Mouse (Mus musculus): Measurements from ENCODE around the gene Gm20388. TPM values are rescaled to one million over a fixed set of nuclear protein-coding genes. Genes with fewer than 3 reads are reported as not detected.
"Not testable (repeated sequence)": the region's sequence is repeated elsewhere in the genome, so short reads cannot be mapped to it uniquely, and the experiment has no call there.

Gene Gm20388
- polyA plus RNA-seq, 1 experiment from 2014 or later, result 47.1 TPM

DNA sequence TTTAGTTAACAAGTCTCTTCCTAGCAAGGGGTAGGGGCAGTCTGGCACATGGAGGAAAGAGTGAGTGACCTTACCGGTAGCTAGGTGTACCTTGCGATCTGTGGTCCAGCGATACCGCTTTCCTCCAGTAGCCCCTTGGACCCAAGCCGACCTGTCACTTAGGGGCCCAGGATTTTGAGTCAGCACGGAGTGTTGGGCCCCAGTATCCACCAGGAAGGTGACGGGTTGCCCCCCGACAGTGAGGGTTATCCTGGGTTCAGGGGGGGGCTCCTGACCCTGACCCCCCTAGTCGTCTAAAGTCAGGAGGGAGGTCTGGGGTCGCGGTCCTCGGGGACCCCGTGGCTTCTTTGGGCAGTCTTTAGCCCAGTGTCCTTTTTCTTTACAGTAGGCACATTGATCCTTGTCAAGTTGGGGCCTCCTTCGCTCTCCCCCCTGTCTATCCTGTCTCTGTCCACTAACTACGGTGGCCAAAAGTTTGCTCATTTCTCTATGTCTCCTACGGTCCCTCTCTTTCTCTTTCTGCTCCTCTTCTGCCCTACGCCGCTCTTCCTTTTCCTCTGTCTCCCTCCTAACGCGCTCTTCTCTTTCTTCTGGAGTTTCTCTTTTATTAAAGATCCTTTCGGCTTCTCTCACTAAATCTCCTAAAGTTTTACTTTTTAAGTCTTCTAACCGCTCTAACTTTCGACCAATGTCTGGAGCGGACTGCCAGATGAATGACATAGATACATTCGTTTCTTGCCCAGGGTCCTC lies 3521.2 kb downstream of the Gm20388 start:
- Histone ChIP-seq H3K27ac (no peak overlapping the region), H3K4me3 (ENCODE audit: inconsistent target) (no peak overlapping the region), H3K36me3 (ENCODE audit: inconsistent target) (no peaks in the 10 kb centered on the region), H3K79me2 (ENCODE audit: inconsistent target) (no peaks in the 10 kb centered on the region)
- WGBS (ENCODE audit: missing documents), result 94% methylated on average over 22 of the region's 25 CpGs

GRCm38 (mm10) chr8:123432381-123432780 lies 3521.7 kb downstream of the Gm20388 start:
- H3K4me3 ChIP-seq (ENCODE audit: inconsistent target), result no peak overlapping the region
- 98% methylated on average over 9 of the region's 16 CpGs for WGBS (ENCODE audit: missing documents)
- no peak overlapping the region for H3K27ac ChIP-seq
- H3K79me2 ChIP-seq (ENCODE audit: inconsistent target), result no peaks in the 10 kb centered on the region
- no peaks in the 10 kb centered on the region for H3K36me3 ChIP-seq (ENCODE audit: inconsistent target)

DNA sequence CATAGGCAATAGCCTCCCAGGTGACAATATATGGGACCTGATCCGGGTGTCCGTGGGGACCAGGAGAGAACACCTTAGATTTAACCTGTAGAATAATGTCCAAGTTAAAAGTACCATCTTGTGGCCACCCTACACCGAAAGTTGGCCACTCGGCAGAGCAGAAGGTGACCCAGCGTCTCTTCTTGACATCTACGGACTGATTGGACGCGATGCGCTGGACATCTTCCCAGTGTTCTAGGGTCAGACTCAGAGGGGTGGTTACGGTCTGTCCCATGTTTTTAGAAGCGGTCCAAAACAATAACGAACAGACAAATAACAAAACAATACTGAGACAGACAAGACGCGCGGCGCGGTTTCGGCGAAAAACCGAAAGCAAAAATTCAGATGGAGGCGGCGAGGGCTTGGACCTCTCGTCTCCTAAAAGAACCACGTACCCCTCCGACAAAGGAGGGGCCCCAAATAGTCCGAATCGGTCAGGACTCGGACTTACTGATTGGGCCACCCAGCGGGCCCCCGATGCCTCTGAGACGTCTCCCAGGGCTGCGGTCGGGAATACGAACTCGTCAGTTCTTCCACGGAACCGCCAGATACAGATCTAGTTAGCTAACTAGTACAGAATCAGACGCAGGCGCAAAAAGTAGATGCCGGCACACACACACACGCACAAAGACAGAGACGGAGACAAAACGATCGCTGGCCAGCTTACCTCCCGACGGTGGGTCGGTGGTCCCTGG lies 3522.8 kb downstream of the Gm20388 start:
- not testable (repeated sequence) for H3K27ac ChIP-seq
- WGBS (ENCODE audit: missing documents), result 95% methylated on average over 23 of the region's 47 CpGs

DNA sequence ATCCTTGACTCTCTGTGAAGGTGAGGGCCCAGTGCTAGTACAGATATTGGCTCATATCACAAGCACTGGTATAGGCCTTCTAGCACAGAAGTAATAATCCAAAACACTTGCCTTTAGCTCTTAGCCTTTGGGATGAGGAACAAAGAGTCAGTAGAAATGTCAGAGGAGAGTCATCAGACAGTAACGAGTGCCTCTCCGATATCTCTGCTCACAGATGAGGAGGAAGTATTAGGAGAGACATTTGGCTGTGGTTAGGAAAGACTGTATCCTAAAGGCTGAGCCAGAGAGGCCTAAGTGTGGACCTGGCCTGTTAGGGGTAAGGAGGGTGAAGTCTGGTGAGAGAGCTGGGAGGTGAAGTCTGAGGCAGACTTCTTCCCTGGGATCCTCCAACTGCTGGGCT lies 3531.1 kb downstream of the Gm20388 start:
- Histone ChIP-seq H3K27ac (no peak overlapping the region), H3K79me2 (ENCODE audit: inconsistent target) (no peaks in the 10 kb centered on the region; the same call in 1 of the 2 replicates), H3K4me3 (ENCODE audit: inconsistent target) (no peak overlapping the region), H3K36me3 (ENCODE audit: inconsistent target) (no peaks in the 10 kb centered on the region)
- WGBS (ENCODE audit: missing documents), result 58% methylated on average over 2 of the region's 2 CpGs

More for the DNA sequence above, 3522.8 kb downstream of the Gm20388 start:
- H3K4me3 ChIP-seq (ENCODE audit: inconsistent target); H3K36me3 ChIP-seq (ENCODE audit: inconsistent target); H3K79me2 ChIP-seq (ENCODE audit: inconsistent target): not testable (repeated sequence)

DNA sequence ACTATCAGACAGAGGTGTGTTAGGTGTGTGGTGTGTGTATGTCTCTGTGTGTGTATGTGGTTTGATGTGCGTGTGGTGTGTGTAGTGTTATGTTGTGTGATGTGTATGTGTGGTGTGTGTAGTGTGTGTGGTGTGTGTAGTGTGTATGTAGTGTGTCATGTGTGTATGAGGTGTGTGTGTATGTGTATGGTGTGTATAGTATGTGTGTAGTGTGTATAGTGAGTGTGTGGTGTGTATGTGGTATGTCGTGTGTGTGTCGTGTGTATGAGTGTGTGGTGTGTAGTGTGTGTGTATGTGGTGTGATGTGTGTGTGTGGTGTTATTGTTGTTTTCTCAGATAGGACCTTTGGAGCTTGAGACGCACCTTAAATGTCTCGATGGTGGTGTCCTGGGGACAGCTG lies 3531.7 kb downstream of the Gm20388 start:
- H3K4me3 ChIP-seq (ENCODE audit: inconsistent target), result no peak overlapping the region

GRCm38 (mm10) chr8:123442871-123443575 lies 3532.4 kb downstream of the Gm20388 start:
- no peaks in the 10 kb centered on the region; the same call in 1 of the 2 replicates for H3K79me2 ChIP-seq (ENCODE audit: inconsistent target)
- H3K36me3 ChIP-seq (ENCODE audit: inconsistent target), result no peaks in the 10 kb centered on the region
- 1% methylated on average over 40 of the region's 41 CpGs for WGBS (ENCODE audit: missing documents)
- peak overlapping the region; percentile 73 for H3K4me3 ChIP-seq (ENCODE audit: inconsistent target)
- H3K27ac ChIP-seq, result peak overlapping the region; percentile 73

More for the DNA sequence above, 3531.7 kb downstream of the Gm20388 start:
- Histone ChIP-seq H3K27ac (no peak overlapping the region), H3K79me2 (ENCODE audit: inconsistent target) (no peaks in the 10 kb centered on the region; the same call in 1 of the 2 replicates), H3K36me3 (ENCODE audit: inconsistent target) (no peaks in the 10 kb centered on the region)
- 93% methylated on average over 5 of the region's 5 CpGs for WGBS (ENCODE audit: missing documents)

DNA sequence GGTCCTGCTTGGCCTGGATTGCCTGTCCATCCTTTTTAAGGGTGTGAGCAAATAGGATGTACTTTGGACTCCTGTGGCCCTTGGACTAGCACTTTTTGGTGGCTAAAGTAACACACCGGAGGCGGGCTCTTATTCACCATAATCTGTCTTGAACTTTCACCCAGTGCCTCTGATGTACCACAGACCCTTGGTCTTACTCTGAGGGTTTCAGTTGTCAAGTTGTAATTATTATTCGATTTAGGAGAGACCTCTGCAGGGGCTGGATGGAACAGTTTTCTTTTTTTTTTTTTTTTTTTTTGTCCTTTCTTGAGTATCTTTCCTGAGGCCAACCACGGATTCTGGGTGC lies 3532.9 kb downstream of the Gm20388 start:
- peak overlapping the region; percentile 73 for H3K27ac ChIP-seq
- peak overlapping the region; percentile 73 for H3K4me3 ChIP-seq (ENCODE audit: inconsistent target)
- H3K79me2 ChIP-seq (ENCODE audit: inconsistent target), result no peaks in the 10 kb centered on the region; the same call in 1 of the 2 replicates
- 0% methylated on average over 3 of the region's 4 CpGs for WGBS (ENCODE audit: missing documents)
- H3K36me3 ChIP-seq (ENCODE audit: inconsistent target), result no peaks in the 10 kb centered on the region

GRCm38 (mm10) chr8:123444131-123444530 lies 3533.5 kb downstream of the Gm20388 start:
- no peaks in the 10 kb centered on the region; the same call in 1 of the 2 replicates for H3K79me2 ChIP-seq (ENCODE audit: inconsistent target)
- H3K27ac ChIP-seq, result peak overlapping the region; percentile 73
- WGBS (ENCODE audit: missing documents), result 17% methylated on average over 6 of the region's 6 CpGs
- H3K36me3 ChIP-seq (ENCODE audit: inconsistent target), result no peaks in the 10 kb centered on the region
- H3K4me3 ChIP-seq (ENCODE audit: inconsistent target), result peak overlapping the region; percentile 73

DNA sequence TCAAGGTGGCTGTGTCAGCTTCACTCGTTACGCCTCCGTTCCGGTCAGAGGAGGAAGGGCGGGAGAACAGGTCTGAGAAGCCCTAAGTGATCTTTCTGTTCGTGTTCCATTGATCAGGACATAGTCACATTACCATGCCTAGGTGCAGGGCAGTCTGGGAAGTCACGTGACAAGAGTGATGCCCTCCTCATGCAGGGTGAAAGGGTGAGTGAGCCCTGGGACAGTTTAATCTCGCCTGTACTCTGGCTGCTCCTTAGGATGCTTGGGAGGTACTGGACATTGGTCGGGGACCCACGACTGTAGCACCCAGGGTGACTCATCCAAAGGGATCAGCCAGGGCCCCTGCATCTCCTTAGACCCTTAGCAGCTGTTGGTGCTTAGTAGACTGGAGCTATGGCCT lies 3535.3 kb downstream of the Gm20388 start:
- Histone ChIP-seq H3K36me3 (ENCODE audit: inconsistent target) (no peaks in the 10 kb centered on the region), H3K79me2 (ENCODE audit: inconsistent target) (no peaks in the 10 kb centered on the region; the same call in 1 of the 2 replicates), H3K4me3 (ENCODE audit: inconsistent target) (no peak overlapping the region), H3K27ac (no peak overlapping the region)
- 95% methylated on average over 9 of the region's 10 CpGs for WGBS (ENCODE audit: missing documents)

GRCm38 (mm10) chr8:123446799-123447198 lies 3536.2 kb downstream of the Gm20388 start:
- no peak overlapping the region for H3K4me3 ChIP-seq (ENCODE audit: inconsistent target)
- WGBS (ENCODE audit: missing documents), result 90% methylated on average over 6 of the region's 6 CpGs
- H3K79me2 ChIP-seq (ENCODE audit: inconsistent target), result no peaks in the 10 kb centered on the region; the same call in 1 of the 2 replicates
- H3K36me3 ChIP-seq (ENCODE audit: inconsistent target), result no peaks in the 10 kb centered on the region
- no peak overlapping the region for H3K27ac ChIP-seq

- H3K27ac ChIP-seq, result peak overlapping the region; percentile 36; the same call in 1 of the 2 replicates
- peaks cover 25% of the 10 kb centered on the region; the same call in 1 of the 2 replicates for H3K36me3 ChIP-seq (ENCODE audit: inconsistent target)
- no peak overlapping the region for H3K4me3 ChIP-seq (ENCODE audit: inconsistent target)
- H3K79me2 ChIP-seq (ENCODE audit: inconsistent target), result no peaks in the 10 kb centered on the region; the same call in 1 of the 2 replicates
- 12% methylated on average over 5 of the region's 5 CpGs for WGBS (ENCODE audit: missing documents)
Observed at GRCm38 (mm10) chr8:123450783-123451182, 3540.1 kb downstream of the Gm20388 start.

DNA sequence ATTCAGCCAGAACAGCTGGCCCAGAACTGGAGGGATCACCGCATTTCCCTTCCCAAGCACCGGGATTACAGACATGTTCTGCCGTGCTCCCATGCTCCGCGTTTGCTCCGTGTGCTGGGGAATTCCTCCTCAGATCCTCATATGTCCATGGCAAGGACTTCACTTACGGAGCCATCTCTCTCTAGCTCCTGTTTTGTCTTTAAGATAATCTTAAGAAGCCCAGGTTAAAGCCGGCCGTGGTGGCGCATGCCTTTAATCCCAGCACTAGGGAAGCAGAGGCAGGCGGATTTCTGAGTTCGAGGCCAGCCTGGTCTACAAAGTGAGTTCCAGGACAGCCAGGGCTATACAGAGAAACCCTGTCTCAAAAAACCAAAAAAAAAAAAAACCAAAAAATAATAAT lies 3541.1 kb downstream of the Gm20388 start:
- H3K27ac ChIP-seq; H3K4me3 ChIP-seq (ENCODE audit: inconsistent target): not testable (repeated sequence)
- WGBS (ENCODE audit: missing documents), result 94% methylated on average over 10 of the region's 12 CpGs

GRCm38 (mm10) chr8:123452149-123452548 lies 3541.5 kb downstream of the Gm20388 start:
- WGBS (ENCODE audit: missing documents), result 50% methylated on average over 4 of the region's 4 CpGs

More for the DNA sequence above, 3541.1 kb downstream of the Gm20388 start:
- H3K36me3 ChIP-seq (ENCODE audit: inconsistent target), result peaks cover 25% of the 10 kb centered on the region; the same call in 1 of the 2 replicates
- H3K79me2 ChIP-seq (ENCODE audit: inconsistent target), result not testable (repeated sequence)

DNA sequence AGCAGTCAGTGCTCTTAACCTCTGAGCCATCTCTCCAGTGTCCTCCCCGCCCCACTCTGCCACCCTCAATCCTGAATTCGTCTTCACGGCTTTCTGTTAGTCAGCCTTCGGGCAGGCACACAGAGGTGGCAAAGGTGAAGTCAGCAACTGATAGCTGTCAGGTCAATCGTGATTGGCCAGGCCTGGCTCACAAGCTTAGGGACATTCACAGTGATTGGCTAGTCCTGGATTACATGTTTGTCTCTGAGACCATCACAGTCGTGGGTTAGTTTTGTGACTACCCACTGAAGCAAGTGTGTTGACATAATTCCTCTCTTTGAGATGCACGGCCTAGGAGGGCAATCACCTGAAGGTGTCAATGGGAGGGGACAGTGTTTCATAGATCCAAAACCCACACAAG lies 3542.7 kb downstream of the Gm20388 start:
- Histone ChIP-seq H3K27ac (no peak overlapping the region), H3K4me3 (ENCODE audit: inconsistent target) (no peak overlapping the region), H3K36me3 (ENCODE audit: inconsistent target) (peaks cover 34% of the 10 kb centered on the region; the same call in 1 of the 2 replicates), H3K79me2 (ENCODE audit: inconsistent target) (no peaks in the 10 kb centered on the region)
- WGBS (ENCODE audit: missing documents), result 78% methylated on average over 7 of the region's 7 CpGs

More at GRCm38 (mm10) chr8:123452149-123452548, 3541.5 kb downstream of the Gm20388 start:
- Histone ChIP-seq H3K27ac (no peak overlapping the region), H3K36me3 (ENCODE audit: inconsistent target) (peaks cover 25% of the 10 kb centered on the region; the same call in 1 of the 2 replicates), H3K79me2 (ENCODE audit: inconsistent target) (no peaks in the 10 kb centered on the region), H3K4me3 (ENCODE audit: inconsistent target) (no peak overlapping the region)

All from macrophage (primary cell).